Mouse (Mus musculus) urinary bladder, postnatal 10 days (tissue): ENCODE measurements around the gene Dek.

Experiments used
- DNase-seq: peaks from one replicate; pipeline ENCODE4 v3.0.0; 2022; ENCODE audit warnings: low spot score

Dek gene

DNA sequence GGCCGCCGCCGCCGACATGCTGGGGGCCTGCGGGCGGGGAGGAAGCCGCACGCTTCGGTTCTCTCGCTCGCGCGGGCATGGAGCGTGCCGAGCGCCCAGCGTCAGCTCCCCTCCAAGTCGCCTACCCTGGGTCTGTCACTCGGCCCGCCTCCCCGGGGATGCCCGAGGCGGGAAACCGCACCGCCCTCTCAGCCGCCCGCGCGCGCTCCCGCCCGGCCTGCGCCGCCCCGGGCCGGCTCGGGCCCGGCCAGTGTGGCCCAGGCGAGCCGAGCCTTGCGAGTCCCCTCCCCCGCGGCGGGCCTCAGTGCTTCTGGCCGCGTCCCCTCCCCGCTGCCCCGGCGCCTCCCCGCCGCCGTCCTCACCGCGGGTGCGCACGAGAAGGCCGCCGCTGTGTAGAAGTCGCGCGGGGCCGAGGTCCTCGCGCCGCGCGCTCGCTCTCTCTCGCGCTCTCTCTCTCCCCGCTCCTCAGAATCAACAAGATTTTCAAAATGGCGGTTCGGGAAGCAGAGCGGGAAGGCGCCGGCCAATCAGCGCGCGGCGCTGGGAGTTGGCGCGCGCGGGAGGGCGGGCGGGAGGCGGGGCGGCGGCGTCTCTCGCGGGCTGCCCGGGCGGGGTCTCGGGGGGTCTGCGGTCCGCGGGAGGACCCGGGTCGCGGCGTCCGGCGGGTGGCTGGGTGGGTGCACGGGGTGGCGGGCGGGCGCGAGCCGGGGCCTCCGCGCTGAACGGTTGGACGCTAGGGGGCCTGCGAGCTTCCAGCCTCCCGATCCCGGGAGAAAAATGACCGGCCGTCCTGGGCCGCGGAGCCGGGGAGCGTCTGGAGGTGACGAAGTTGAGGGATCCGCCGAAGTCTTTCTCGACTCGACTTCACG, at the start of gene Dek:
TSS of gene Dek (minus strand) at position 491 of the 869 bp plus-strand sequence.
- DNase-seq, result peak; percentile 30

DNA sequence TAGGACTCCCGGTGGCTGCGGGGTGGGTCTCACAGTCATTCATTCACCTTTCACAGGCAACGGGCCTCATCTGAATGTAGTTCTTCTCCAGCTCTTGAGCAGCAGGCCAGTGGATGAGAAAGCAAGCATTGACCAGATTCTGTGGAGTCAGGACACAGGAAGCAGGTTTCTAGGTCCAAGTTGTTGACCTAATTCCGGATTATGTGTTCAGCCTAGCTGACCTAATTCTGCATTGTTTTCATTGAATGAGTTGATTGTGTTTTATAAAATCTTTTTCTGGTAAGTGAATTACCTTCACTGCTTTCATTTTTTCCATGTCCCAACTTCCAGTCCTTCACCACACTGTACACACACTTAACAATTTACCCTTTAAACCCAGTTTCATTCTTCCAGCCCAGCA, 48.9 kb upstream of the Dek start:
- DNase-seq, result no peak

DNA sequence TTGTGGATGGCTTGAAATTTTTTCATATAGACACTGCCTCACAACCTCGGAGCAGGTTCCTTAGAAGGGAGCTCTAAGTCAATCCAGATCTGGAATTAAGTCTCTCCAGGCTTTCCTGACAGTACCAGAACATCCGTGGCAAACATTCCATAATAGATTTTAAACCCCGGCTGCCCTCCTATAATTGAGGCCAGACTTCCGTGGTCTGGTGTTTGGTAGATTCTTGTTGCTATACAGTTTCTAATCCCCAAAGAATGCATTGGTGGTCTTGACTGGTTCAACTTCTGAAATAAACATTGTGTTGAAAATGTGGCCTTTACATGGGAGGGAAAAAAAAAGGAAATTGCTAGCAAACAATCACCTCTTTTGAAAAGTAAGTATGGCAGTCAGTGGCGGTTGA, 47.2 kb upstream of the Dek start:
- no peak for DNase-seq

DNA sequence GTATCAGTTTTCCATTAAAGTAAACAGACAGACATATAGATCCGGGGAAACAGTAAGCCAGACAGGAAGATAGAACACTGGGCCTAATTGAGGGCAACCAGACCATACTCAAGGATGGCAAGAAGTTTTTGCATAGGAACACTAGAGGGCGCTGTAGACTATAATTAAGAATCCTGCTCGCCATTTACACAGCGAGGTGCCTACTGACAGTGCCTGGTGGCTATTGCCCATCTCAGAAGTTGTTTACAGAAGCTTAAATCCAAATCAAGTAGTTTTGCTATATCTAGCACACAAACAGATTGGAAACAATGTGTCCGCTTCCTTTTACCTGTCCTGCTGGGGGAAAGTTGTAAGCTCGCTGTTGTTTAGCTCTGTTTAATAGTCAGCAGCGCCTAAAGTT, 46.4 kb upstream of the Dek start:
- no peak for DNase-seq

DNA sequence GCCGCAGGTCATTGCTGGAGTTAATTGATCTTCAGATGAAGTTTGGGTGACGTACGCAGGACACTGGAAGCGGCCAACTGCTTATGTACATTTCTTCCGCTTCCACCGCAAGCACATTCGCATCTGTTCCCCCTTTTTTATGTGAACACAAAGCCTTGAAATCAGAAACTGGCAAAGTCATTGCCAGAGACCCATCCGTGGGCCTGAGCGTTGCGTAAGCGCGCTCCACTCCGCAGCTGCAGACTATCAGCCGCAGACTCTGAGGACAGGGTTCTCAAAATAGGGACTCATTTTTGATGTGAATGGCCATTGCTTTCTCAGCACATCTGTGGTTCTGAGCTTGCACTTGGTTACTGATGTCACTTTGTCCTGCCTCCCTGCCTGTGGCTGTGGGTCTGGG, 45.1 kb upstream of the Dek start:
- DNase-seq, result no peak

DNA sequence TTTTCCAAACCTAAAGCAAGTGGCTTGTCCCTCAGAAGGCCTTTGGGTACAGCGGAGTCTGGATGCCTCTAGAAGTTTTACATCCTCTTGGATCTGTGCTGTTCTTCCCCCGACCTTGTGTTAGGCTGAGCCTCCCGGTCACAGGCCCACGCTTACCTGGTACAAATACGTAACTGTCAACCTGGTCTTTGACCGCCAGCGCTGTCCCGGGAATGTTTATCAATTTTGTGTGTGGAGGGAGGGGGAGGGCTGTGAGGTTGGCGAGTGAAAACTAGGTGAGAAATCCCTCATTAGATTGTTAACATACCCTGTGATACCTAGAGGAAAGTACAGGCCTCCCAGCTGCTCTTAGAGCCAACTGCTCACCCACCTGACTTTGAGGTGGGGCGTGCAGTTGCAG, 44.0 kb upstream of the Dek start:
- no peak for DNase-seq

DNA sequence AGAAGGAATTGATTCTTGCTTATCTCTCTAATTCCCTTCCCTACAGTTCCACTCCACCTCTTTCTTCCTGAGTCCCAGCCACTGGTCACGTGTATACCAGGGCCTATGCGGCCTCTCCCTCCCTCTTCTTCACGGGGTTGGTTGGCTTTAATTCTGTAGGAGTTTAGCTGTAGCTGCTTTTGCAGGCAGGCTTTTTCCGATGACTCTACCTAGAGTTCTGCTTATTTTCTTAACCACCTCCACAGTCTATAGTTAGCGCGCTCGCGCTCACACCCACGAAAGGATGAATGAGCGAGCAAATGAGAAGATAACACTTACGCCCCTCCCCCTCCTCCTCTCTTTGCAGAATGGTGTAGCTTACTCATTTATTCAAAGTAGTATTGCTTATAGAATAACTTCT, 42.6 kb upstream of the Dek start:
- no peak for DNase-seq

DNA sequence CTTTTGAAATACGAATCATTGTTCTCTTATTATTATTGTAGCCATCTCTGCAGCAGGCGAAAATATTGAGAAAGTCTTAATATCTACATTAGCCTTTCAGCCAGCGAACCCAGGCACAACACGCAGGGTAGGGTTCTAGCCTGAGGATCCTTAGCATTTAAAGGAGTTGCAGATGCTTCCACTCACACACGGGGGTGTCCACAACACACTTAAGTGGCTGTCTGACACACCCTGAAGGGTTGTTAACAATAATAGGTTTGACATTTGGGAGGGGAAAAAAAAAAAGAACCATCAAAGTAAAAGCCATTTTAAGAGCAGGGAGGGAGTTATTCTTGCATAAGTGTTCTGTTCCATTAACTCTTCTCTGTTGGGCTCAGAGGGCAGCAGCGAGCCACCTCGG, 40.4 kb upstream of the Dek start:
- no peak for DNase-seq

DNA sequence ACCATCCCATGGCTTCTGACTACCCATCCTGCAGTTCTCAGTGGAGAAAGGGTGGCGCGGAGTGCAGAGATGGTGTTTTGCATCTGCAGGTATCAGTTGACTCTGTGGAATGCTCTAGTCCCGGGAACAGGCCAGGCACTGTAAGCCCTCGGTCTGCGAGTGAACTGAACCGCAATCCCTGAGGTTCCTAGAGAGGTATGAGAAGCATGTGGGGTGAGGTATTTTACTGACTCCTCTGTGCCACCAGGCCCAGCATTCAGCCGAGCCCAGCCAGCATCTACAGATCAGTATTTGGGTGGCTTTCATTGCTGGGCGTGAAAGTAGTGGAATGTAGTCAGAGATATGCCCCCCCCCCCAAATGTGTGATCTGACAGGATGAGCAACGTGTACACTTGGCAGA, 39.9 kb upstream of the Dek start:
- no peak for DNase-seq

DNA sequence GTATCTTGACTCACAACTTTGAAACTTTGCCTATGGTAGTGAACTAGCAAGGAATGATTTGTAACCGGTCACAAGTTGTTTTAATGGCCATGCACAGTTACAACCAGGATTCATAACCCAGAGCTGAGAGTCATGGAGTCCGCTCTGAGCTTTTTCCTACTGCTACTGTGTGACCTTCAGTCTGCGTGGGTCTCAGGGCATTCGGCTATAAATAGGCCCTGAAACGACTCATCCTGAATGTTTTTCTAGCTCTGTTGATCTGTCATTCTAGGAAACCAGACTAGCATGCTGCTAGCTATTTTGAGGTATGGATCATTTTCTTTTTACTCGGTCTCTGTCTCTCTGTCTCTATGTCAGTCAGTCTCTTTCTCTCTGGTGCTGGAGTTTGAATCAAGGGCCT, 36.8 kb upstream of the Dek start:
- no peak for DNase-seq

DNA sequence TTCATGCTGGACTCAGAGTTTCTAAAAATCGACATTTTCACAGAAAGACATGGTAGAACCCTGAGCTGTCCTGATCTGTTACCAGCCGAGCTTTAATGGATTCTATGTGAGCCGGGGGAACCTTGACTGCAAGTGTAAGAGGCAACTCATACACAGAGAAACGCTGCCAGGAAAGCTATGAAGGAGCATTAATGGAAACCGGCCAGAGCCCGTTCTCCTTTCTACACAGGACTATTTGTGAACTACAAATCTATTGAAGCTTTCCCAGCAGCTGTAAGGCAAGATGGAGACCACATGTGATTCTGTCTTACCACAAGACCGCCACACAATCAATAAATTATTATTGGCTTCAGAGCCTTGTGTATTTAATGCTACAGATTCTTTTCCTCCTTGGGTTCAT, 29.7 kb upstream of the Dek start:
- DNase-seq, result no peak

DNA sequence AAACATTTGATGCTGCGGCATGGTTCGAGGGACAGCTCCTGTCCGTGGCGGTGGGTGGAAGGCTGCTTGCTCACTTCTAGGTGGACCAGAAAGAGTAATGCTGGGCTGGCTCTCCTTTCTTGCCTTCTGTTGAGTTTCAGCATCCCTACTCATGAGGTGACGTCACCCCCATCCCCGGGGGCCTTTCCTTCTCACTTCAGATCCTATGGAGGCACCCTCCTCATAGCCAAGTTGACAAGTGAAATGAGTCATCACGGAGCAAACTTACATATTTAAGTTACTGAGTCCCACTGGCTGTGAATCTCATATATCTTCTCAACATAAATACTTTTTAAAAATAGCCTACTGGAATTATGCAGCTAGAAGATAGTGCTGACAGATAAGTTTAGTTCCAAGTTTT, 28.8 kb upstream of the Dek start:
- DNase-seq, result no peak

DNA sequence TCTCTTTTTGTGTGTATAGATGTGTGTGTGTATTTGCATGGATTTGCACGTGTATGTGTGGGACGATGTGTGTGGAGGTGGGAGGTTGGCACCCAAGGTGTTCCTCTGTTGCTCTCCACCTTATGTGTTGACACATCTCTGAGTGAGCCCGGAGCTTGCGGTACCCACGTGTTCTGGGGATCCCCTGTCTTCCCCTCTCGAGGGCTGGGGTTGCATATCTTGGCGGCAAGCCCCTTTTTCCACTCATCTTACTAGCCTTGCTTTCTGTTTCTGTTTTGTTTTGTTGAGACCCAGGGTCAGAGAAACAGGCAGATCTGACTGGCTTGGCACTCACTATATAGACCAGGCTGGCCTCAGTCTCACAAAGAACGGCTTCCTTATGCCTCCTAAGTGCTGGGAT, 27.1 kb upstream of the Dek start:
- DNase-seq, result no peak

DNA sequence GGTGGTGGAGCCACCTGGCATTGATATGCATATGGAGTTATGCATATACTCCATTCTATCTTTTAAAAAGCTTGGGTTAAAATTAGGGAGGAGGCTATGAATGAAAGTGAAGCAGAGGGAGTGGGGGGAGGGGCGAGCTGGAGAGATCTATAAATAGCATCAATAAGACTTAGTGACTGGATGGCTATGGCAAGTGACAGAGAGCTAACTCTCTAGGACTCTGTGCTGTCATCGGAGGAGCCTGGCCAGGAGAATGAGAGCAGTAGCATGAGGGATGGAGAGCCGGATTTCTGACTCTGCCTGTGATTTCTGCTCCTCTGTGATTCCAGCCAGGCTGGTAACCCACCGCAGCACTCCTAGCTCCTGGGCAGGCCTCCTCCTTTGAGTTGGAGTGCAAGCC, 23.1 kb upstream of the Dek start:
- DNase-seq, result no peak

DNA sequence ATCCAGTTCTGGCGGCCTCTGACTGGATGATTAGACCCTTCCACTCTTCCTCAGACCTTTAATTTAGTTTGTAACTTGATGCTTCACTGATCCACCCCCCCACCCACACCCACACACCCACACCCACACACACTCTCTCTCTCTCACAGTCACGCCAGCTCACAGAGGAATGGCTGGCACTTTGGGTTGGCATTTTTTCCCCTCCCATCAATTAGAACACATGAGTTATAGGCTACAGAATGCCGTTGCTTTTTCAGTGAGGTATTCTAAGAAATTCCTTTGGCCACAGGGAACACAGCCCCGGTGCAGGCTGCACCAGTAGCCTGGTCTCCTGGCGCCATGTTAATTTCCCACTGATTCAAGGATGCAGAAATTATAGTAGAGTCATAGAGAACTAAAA, 19.6 kb upstream of the Dek start:
- no peak for DNase-seq

DNA sequence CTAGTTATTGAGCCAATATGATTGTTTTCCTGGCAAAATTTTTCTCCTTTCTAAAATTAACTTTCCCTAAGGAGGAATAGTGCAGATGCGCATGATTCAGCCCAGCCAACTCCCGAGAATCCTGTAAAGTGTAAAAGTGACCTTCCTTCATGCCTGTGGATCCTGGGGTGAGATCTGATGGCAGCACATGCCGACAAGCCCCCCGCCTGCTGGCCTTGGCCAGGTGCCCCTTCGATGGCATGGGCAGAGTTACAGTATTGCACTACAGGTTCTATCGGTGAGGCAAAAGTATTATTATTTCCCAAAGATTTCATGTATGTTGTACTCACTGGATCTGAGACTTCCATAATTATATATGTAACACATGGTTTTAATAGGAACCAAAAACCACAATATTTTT, 19.0 kb upstream of the Dek start:
- DNase-seq, result no peak

DNA sequence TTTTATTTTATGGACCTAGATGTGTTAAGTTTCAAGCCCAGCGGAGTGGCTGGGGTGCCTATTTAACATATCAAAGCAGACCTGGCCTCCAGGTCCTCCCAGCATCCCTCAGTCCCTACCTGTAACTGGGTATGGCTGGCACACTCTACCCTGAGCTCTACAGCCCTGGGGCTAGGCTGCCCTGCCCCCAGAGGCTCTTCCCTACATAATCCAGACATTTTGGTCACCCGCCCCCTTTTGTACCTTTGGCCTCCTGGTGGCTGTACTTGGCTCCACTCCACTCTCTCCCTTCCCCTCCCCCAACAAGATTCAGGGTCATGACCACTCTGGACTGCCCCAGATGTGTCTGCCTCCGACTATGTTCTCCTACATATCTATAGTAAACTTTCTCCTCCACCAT, 18.4 kb upstream of the Dek start:
- no peak for DNase-seq

DNA sequence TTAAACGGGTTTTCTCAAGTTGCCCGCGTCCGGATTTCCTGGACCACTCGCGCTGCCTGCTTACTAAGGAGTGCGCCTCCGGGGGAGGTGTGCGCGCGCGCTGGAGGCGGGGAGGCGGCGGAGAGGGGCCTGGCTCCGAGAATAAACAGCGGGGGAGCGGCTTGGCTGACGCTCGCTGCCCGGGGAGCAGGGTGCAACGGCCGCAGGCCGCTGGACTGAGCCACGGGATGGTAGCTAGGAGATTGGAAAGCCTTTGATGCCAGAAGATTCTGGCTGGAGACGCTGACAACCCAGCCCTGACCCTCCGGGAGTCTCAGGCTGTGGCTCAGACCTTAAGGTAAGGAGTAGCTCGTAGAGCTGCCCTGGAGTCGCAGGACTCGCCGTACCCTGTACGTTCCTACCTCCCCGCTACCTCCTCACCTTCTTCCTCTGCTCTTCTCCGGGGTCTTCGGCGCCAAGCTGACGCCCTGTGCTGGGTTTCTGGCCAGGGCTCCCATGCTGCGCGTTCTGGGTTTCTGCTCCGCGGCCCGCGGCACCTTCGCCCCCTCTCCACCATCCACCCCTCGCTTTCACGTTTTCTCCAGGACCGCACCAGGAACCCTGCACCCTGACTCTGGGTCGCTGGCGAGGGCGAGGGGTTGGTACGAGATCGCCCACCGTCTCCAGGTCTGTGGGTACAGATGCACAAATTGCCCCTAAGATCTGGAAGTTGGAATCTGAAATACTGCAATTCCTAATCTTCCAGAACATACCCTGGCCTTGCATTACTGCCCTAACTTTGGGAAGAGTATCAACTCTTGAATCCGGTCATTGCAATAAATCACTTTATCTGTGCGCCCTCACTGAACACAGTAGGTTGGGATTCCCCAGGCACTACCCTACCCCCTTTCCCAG, 16.8 kb upstream of the Dek start, which contains the start of gene Rnf144b:
TSS of gene Rnf144b (plus strand) at position 120 of the 894 bp plus-strand sequence.
- DNase-seq, result no peak

DNA sequence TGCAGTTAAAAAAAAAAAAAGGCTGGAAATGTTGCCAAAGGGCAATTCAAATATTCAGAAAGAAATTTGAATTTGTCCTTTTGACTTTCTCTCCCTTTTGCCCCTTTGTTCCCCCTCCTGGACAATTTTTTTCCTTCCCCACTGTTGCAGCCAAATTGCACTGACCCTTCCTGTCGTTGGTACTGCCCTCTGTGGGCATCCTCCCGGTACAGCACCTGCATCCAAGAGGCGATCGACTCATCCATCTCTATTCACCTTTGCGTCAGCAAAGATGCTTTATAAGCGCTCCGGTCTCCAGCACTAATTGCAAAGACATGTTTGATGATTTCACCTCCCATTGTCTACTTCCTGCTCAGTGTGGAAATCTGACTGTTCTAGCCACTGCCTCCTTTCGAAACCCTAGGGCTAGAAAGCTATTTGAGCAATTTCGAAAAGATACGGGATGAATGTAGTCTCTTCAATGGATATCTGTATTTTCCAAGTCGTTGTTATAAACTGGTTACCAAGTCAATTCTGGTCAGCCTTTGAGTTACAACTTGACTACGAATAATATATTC, 15.4 kb upstream of the Dek start:
- no peak for DNase-seq

DNA sequence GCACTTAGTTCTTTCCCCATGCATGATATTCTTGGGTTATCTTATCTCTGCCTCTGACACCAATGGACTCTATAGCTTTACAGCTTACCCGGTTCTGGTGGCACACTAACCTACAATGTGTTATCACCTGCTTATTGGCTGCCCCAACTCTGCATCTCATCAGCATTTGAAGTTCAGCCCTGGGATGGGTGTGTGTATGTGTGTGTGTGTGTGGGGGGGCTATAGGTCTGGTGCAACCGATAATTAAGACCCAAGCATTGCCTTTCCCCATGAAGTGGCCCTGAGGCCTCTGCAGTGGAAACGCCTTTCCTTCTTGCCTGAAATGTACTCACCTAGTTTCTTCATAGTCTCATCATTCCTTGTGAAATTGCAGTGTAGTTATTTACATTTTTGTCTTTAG, 10.0 kb upstream of the Dek start:
- no peak for DNase-seq

DNA sequence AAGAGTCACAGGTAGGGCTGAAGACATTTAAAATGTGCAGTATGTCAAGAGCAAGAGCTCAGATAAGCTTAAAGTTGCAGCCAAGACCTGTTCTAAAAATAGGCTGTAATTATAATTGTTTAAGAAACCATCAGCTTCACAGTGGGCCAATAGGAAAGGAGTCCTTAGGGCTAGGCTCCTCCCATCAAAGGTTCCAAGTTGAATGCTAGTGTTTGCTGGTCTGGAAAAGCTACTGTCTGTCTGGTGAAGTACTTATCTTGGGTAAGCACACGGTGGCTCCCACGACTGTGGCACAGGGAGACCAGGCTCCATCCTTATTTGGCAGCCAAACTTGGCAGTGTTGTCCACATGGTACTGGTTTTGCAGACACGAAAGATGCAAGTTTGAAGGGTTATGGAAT, 6.9 kb upstream of the Dek start:
- no peak for DNase-seq

DNA sequence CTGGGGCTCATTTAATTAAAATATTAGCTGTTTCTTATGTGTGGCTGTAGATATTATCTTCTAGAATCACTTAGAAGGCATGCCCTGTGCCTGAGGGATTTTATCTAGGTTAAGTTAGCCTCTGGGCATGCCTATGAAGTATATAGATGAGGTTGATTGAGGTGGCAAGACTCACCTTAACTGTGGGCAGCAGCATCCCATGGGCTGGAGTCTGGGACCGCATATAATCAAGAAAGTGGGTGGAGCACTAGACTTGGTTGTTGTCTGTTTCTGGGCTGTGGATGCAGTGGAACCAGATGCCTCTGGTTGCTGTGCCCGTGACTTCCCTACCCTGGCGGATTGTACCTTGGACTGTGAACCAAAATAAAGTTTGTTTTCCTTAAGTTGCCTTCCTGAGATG, 6.1 kb upstream of the Dek start:
- no peak for DNase-seq

DNA sequence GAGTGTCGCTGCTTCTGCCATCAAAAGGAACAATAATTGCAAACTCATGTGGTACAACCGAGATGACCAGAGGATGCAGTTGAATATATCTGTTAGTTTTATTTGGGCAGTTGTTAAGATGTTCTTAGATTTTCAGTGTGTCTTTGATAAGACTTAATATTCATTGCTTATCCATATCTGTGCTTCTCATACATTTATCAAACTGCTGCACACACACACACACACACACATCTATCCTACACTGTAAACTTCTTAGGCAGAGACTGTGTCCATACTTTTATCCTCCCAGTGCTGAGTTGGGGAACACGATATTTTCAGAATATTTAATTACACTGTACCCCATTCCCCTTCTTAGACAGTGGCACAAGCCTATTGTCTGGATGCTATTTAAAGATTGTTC, 5.2 kb upstream of the Dek start:
- DNase-seq, result no peak
